Mouse (Mus musculus): ENCODE measurements at regions not wholly inside any gene's neighbourhood (a gene's known extent, or its start where the extent isn't known, plus 50 kb on each side); places are given as distances from the start of the nearest gene placed in this dataset.

DNA sequence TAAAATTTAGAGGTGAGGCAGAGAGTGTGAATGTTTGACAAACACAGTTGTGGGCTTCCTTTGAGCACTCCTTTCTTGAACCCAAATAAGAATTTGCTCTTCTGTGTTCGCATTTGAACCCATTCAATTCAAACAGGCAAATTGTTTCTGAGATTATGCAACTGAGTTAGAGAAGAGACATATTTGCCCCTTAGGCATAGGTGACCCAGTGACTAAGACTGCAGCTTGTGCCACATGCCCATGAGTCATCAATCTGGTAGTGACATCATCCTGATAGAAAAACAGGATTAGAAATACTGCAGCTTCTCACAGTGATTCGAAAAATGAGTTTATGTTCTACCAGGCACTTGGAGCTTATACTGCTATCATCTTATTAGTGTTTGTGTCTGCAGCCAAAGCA, 67.2 kb downstream of the Zfp622 start:
- no peak for DNase-seq

DNA sequence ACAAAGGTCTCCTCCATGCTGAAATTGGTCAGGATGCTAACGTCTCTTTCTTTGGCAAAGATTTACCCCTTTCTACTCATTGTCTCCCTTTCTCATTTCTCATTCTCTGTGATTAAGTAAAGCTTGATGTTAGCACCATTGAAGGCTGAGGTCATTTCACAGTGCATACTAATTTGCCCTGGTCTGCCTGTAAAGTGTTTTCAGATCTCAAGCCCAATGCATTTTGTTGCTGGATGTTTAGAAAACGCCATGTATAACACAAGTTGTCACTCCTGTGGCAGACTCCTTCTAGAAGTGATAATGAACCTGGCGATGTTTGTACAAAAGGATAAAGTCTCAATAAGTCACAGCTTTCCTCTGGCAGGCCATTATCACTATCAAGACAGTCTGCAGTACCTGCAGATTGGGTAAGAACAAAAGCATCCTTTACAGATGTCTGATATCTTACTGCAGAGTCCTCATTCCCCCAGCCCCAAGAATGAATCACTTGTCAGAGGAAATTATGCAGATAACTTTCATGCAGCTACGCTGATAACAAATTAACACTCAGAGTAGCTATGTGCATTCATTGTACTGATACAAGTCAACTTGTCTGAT, 68.7 kb downstream of the Zfp622 start:
- DNase-seq = no peak

DNA sequence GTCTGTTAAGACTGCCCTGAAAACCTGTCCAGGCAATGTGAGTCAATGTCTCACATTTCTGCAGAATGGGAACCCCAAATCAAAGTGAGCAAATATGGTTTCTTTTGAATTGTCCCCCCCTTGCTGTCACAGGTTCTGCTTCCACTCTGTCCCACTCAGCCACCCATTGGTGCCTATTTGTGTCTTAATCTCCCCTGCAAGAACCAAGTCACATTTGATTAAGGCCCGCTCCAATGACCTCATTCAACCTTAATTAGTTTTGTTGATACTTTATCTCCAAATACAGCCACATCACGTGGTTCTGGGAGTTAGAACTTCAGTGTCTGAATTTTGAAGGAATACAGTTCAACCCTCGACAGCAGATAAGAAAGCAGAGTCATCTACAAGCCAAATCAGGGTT, 73.9 kb downstream of the Zfp622 start:
- DNase-seq = no peak

DNA sequence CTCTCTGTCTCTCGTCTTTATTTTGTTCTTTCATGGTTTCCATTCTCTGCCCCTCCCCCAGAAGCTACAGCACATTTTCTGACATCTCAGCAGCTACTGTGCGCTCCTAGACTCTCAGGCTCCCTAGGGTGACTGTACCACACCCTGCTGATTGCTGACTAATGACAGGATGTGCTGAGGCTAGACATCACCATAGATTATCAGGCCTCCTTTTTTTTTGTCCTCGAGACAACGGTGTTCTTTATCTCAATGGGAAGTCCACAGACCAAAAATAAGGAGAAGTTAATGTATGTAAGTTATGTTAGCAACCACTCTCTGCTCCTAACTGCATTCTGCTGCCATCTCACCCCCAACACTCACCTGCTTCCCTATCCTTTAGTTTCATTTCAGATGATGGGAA, 116.0 kb downstream of the Zfp622 start:
- no peak for DNase-seq

DNA sequence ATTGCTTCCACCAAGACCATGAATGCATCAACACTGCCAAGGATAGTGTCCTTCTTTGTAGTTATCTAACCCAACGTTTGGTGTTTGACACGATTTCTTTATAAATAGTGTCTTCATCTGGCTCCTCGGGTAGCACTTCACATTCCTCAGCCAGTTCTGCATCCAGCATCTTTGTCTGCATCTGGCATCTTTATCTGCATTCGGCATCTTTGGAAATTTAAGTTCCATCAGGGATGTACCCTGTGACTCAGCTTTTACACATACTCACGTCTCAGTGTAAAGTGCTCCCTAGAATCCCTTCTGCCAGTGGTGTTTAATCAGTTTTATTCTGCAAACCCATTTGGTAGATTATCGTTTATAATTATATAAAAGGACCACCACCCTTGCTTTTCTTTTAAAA, 123.8 kb downstream of the Zfp622 start:
- peak; percentile 17 for DNase-seq

DNA sequence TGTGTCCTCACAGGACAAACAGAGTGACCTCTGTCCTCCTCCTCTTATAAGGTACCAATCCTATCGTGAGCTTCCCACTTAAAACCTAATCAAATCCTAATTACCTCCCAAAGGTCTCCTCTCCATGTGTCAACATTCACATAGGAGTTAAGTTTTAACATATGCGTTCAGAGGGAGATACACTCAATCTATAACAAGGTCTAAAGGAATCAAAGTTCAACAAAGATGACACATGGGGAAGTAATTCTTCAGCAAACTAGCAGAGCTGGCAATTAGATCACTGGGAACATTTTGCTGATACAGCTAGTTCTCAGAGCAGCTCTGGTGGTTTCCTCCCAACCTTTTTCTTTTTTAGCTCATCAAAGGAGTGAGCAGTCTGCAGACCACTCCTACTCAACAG, 160.0 kb downstream of the Zfp622 start:
- no peak for DNase-seq

DNA sequence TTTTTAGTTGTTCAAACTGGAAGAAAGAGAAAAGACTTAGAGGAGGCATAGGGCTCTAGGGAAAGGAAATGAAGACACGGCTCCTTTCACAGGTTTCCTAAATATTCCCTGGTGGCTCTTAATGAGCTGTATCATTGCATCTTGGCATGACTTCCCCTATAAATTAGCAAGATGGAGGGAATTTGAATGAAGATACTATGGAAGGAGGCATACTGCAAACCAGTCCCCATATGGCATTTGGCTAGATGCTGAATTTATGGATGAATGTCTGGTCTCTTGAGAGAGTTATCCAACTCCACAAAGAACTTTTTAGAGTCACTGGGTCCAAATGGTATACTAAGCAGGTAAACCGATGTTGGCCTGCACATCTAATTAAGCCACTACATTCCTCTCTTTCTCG, 150.3 kb upstream of the March11 start:
- DNase-seq = no peak

DNA sequence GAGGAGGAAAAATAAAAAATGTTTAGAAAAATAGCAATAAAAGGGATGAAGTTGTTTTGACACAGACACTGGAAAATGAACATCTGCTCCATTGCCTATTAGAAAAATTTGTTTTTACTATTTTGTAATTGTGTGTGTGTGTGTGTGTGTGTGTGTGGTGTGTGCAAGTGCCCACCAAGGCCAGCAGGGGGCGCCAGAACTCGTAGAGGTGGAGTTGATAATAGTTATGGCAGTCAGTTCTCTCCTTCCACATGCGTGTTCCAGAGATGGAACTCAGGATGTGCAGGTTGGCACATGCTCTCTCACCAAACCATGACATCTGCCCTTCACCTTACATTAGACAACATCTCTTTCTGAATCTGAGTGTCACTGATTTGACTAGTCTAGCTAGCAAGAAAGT, 123.9 kb upstream of the March11 start:
- DNase-seq = no peak

DNA sequence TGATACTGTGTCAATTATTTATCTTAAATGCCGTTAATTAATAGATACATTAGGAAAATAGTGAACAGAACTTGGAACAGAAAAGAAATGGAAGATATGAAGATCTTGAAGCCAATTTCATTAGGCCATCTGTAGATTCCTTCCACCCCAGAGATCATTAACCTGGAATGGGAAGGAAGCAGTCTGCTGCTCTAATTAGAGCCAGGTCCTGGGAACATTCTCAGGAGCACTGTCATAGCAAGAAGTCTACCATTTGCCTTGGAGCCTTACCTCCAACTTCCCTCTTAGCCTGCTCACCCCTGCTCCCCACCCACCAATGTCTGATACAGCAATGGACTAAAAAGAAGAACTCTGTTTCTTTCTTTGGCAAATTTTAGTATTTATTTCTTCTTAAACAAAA, 113.3 kb upstream of the March11 start:
- DNase-seq = no peak

DNA sequence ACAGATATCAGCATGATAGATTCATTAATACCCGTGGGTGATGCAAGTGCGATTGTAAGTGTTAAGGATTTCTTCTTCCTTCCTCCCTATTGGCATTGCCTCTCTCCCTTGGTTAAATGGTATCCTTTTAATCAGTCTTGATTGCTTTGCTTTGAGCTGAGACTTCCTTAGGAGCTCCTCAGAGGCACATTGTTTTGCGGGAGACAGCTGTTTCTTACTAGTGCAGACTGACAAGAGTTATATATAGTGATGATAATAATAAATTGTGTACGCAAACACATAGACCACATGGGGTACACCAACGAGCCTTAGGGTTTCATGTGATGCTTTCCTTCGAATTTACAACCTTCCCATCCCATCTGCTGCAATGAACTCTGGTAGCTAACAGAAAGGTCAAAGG, 102.0 kb upstream of the March11 start:
- no peak for DNase-seq

DNA sequence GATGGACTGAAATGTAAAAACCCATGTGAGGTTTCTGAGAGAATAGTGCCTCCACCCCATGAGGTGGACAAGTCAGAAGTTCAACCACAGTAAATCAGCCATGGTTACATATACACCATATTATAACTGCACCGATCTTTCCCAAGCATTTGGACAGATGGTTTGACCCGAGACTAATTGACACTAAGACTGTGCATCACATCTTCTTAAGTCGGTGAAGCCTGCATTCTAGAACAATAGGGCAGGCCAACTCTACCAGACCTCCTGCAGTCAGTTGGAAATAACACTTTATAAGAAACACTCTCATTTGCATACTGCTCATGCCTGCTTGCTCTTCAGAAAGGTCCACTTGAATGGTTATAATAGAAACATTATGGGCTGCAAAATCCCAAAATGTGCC, 88.0 kb upstream of the March11 start:
- DNase-seq = no peak

DNA sequence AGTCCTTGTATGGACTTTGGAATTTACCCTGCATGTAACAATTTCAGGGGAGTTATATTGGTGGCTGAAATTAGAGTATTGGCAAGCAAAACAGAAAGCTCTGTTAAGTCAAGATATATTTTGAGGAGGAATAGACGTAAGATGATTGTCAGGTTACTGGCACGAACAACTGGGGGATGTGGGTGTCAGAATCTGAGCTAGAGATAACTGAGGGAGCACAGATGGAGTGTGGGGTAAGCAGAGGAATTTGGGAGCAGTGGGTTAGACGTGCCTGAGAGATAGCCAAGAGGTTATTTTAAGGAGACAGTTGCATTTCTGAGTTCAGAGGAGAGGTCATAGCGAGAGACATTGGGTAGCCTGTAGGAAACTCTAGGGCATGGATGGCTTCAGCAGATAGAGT, 80.2 kb upstream of the March11 start:
- peak; percentile 12 for DNase-seq

All from right cerebral cortex, adult 18-20 months (tissue).